Mouse (Mus musculus): ENCODE data around the gene Erh.

The Erh gene

DNA sequence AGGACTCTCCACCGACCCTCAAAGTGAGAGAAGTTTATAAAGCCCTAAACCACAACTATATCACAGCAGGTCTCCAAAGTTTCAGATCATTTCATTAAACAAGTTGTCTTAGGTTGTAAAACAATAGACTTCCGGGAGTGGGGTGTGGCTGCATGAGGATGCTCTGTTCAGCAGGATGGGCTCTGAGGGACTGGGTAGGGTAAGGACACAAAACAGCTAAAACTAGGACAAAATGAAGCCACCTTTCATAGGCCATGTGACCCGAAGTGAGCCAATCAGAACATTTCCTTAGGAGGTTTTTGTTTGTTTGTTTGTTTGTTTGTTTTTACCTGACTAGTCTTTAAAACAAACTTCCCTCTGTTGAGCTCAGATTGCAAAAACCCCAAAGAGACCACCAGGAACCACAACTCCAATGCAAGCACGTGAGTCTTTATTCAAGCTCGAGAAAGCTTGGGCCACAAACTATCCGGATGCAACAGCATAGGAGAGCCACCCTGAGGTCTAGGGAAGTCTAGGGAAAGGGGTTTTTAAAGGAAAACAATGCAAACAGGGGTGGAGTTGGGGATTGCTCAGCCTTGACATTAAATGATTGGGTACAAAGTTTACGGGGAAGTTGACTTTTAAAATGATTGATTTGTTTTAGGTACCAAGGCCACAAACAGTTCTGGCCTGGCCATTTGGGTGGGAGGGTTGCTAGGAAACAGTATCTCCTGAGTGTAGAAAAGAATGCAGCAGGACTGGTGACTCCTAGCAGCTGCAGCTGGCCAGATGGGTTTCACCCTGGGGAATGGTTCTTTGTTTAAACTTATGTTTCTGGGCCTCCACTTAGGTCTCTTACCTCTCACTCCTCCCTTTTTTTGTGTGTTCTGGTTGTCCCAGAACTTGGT is 28.5 kb downstream of the Erh start:
- no peak for DNase-seq

DNA sequence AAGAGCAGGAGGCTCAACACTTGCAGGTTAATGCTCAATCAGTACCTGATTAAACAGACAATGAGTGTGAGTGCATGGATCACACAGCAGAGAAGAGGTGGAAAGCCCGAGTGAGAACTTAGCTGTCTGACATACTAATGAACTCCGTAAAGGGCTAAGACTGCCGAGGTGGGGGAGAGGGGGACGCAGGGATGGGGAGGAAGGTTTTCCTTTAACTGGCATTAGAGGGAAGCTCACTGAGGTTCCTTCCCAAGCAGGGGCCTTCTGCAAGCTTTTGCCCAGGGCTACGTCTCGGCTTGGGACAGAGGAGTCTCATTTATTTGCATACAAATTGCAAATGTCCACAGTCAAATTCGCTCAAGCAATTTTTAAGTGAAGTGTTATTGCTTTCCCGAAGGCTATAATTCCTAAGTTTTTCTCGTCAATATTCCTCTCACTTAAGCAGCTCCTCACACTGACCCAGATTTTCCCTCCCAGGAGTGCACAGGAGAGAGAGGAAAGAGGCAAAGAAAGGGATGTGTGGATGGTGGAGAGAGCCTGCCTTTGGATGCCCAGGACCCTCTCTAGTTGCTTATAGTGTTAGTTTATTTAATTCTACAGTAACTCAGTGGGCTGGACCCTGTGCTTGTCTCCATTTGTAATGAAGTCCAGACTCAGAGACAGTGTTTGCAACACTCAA is 31.9 kb downstream of the Erh start:
- DNase-seq, result no peak

DNA sequence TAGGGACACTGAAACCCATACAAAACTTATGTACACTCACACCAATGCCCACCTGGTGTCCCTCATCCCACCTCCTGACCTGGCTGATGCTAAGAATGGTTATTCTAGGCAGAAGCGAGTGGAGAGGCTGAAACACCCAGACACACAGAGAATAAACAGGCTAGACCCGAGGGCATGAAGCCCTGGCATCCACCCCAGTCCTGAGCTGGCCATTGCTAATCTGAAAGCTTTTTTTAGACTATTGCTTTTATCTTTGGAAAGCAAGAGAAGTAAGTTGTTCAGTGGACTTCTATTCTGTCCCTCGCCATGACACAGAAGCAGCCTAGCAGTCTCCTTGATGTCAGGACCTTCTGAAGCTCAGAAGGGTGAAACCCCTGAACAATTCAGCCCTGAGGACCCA is 34.2 kb downstream of the Erh start:
- DNase-seq, result no peak

DNA sequence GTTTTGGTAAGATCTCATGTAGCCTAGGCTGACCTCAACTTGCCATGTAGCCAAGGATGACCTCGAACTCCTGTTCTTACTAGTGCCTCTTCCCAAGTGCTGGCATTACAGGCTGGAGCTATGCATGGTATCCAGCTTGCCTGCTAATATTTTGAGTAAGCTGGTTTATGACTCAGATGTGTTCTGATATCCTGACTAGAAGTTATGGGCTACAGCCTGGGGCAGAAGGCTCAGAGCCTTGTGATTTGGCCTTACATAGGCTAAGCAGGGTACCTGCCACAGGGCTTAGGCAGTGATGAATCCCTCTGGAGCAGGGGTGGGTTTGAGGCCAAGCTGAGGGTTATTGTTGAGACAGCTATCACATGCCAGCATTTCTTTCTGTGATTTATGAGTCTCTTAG is 35.6 kb downstream of the Erh start:
- no peak for DNase-seq

DNA sequence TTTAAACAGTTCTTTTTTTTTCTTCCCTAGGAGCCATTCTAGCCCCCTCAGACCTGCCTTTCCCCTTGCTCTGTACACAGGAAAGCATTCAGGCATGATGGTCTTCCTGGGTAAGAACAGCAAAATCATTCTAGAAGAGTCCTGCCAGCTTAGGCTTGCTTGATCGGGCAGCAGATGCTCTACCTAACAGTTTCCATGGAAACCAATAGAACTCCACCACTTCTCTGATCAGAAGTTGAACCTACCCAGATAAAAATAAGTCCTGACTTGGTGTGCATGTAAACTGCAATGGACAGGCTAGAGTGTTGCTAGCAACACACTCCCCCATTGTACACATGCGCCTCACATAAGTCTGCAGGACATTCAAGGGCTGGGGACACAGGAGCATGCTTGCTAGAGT is 39.9 kb downstream of the Erh start:
- peak; percentile 63 for DNase-seq

DNA sequence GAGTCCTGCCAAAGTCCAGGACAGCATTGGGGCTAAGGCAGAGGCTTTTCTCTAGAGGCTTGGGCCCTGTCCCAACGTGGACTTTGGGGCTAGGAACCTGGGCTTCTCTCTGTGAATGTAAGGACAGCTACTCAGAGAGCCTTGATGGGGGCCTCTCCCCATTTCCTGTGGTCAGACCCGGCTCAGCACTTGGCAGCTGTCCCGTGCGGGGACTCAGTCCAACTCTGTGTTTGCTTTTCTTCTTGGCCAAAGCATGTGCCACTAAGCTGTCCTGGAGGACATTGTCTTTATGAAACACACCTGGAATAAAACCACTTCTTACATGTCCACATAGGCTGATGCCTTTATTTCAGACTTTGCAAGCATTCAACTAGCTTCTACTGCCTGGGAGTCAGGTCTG is 40.6 kb downstream of the Erh start:
- DNase-seq, result no peak

DNA sequence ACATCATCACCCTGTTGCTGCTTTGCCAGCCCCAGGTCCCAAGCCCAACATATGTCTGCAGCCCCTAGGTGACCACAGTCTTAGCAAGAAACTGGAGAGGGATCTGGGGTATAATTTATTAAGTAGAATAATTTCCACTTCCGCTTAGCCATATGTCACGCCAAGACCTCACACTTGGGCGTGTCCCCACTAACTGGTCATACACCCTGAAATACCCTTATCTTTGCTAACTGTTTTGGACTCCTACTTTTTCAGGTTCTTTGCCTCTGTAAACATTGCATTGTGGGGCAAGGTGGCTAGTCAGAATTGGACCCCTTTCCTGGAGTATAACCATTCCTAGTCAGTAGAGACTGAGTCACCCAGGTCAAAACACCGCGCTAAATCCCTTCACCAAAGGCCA is 41.7 kb downstream of the Erh start:
- DNase-seq, result no peak

DNA sequence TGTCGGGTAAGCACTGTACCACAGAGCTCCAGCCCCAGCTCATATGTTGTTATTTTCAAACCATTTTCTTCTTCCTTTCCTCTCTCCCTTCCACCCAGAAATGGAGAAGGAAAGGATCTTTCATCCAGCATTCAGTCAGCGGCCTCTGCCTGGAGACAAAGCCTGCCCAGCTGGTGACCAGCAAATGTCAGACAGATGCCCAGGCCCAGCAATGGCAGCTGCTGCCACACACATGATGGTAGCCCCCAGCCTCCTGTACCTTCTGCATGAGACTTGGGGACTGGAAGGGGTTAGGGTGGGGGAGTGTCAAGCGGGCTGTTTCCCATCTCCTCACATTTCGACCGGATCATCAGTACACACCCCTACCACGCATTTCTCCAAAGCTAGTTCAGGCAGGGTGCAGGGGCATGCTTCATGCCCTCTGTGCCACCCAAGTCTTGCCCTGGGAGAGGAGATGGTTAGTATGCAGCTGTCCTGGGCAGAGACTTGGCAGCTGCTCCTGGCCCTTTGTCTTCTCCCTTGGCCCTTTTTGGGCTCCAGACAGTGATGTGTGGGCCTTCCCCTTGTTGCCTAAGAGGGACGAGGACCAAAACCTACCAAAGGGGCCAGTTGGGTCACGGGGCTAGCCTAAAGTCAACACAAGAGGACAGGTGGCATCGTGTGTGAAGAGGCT is 42.4 kb downstream of the Erh start:
- DNase-seq, result no peak

DNA sequence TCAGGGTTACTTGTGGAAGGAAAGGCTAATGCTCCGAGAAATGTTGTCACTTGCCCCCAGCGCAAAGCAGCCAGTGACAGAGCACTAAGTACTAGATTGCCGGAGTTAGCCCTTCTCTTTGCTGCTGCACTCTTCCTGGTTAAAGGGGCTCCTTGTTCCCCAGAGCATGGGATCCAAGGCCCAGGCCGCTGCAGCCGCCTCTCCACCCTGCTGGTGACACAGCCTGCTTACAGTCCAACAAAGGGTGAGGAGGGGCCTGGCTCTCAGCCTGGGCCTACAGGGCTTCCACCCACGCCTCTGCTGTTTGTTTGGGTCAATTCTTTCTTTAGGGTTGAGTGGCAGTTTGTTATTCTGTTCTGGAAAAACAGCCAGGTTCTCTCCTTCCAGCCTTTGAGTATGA is 45.4 kb downstream of the Erh start:
- peak; percentile 80 for DNase-seq

DNA sequence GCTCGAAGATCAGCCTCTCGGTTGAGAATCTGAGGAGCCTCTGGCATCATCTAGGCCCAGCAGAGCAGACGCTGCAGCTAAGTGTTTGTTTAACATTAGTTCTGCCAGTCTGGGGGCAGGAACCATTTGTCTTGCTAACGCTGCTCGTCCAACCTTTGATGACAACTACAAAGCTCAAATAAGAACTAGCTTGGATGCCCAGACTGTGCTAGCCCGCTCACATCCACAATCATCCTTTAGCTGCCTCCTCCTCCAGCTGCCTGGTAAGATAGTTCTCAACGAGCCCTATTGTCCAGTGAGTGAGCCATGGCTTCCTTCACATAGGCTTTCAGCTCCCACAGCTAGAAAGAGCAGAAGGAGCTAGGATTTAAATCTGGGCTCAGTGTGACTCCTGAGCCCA is 45.9 kb downstream of the Erh start:
- no peak for DNase-seq

DNA sequence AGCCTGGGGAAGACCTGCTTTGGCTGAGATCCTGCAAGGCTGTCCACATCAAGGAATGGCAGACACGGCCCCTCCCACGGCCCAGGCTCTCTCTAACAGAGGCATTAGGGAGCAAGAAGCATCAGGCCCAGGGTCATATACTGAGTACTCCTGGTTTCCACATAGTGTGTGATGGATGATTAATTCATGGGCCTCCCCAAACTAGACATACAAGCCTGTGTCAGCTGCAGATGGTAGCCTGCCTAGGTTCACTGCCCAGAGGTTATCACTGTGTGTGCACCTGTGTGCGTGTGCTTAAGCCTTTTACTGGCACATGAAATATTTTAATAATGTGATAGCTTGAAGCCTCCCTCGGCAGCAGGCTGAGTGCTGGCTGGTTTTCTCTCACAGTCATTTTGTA is 48.2 kb downstream of the Erh start:
- no peak for DNase-seq

DNA sequence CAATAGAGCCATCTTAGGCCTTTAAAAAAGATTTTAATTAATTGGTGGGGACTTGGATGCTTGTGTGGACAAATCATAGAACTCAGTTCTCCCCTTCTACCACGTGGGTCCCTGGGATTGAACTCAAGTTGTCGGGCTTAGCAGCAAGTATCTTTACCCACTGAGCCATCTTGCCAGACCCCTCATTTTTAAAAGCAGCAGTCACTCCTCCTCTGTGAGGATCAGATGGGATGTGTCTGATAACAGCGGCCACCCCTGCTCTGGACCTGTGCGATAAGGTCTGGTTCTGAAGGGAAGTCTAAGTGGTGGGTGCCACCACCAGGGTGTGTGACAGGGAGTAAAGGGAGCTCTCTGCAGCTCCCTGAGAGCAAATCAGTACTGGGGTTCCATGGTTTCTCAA is 48.6 kb downstream of the Erh start:
- DNase-seq, result no peak

DNA sequence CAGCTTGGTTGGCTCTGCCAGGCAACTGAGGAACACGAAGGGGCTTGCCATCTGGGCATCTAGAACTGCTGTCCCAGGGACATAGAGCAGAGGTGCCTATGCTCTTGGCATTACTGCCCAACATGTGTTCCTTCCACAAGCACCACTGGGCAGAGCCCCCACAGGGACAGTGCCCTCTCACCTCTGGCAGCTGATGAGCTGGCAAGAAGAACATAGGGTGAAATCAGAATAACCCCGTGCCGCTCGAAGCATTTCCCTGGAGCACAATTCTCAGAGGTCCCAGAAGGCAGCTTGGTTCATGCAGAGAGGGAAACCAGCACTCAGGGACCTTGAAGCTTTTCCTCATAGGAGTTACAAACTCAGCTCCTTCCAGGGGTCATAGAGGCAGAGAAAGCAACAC is 49.4 kb downstream of the Erh start:
- no peak for DNase-seq

DNA sequence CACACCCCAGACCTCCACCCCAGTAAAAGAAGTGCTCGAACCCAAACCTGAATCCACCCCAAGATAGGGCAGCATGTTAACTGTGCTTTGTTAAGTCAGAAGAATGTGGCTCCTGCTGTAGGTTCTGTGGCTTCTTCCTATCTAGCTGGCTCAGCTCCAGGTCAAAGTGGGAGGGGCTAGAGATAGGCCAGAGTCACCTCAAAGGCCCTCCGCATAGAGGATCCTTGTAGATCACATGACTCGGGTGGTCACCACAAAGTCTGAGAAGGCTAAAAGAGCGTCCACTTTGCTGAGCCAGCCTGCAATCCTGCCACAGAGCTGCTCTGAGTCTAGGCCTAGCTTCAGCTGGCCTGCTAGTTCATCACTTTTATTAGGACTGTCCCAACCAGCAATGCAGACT is 50.0 kb downstream of the Erh start:
- DNase-seq, result no peak

DNA sequence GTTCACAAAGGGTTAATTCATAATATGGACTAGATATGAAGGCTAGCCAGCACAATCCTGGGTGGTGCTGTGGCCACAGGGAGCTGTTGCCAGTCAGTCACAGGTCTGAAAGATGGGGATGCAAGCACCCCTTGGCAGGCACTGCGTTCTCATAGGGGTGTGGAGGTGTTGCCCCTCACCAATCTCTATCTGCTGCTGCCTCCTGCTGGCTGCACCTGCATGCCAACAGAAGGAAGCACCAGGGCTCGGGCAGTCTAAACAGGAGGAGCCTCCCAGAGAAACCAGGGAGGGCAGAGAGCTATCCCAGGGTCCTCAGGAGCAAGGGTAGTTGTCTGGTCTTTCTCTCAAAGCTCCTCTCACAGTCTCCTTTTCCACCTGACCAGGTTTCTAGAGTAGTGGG is 59.2 kb downstream of the Erh start:
- no peak for DNase-seq

Data from layer of hippocampus, adult 9-11 months (tissue).